Mouse (Mus musculus) heart, embryonic 11.5 days (tissue): ENCODE results near the gene Mapre1. TPM values are rescaled to one million over a fixed set of nuclear protein-coding genes. Genes with fewer than 3 reads are reported as not detected.
"Not testable (repeated sequence)": the region's sequence is repeated elsewhere in the genome, so short reads cannot be mapped to it uniquely, and the experiment has no call there.

Experiments used
- ATAC-seq: fragments of 200-750 bp; cut with Nextera tagmentation; replicated peaks from 2 replicates; pipeline ENCODE4 v1.8.0; 2017; ENCODE audit warnings: moderate library complexity; ENCODE audit not compliant: insufficient number of reproducible peaks, low FRiP score, low TSS enrichment
- H3K27ac ChIP-seq: fragments of 300-500 bp; sonication (generic); 2 replicates; pipeline ENCODE4 v1.5.1; 2014; ENCODE audit warnings: mild to moderate bottlenecking, low read depth, low read length
- H3K27me3 ChIP-seq: fragments of 300-500 bp; sonication (generic); 2 replicates; pipeline ENCODE4 v1.6.1; 2014; ENCODE audit warnings: mild to moderate bottlenecking, low read length, mixed read lengths; ENCODE audit not compliant: control insufficient read depth, insufficient read depth
- H3K36me3 ChIP-seq: fragments of 300-500 bp; sonication (generic); 2 replicates; pipeline ENCODE4 v1.6.1; 2014; ENCODE audit warnings: mild to moderate bottlenecking, low read length, moderate library complexity, mixed read lengths; ENCODE audit not compliant: control insufficient read depth, insufficient read depth
- H3K4me1 ChIP-seq: fragments of 300-500 bp; sonication (generic); 2 replicates; pipeline ENCODE4 v1.6.1; 2014; ENCODE audit warnings: low read length; ENCODE audit not compliant: control insufficient read depth, insufficient read depth
- H3K4me2 ChIP-seq: fragments of 300-500 bp; sonication (generic); 2 replicates; pipeline ENCODE4 v1.6.1; 2014; ENCODE audit warnings: mild to moderate bottlenecking, moderate library complexity
- H3K4me3 ChIP-seq: fragments of 300-500 bp; sonication (generic); 2 replicates; pipeline ENCODE4 v1.5.1; 2014; ENCODE audit warnings: low read depth, low read length
- H3K9ac ChIP-seq: fragments of 300-500 bp; sonication (generic); 2 replicates; pipeline ENCODE4 v1.6.1; 2014; ENCODE audit warnings: mild to moderate bottlenecking, low read depth, low read length, moderate library complexity
- H3K9me3 ChIP-seq: fragments of 300-500 bp; sonication (generic); replicated peaks from 2 replicates; pipeline ENCODE4 v1.6.1; 2016; ENCODE audit warnings: low read length; ENCODE audit not compliant: control insufficient read depth
- WGBS: fragments of 180-500 bp; shearing (Covaris S2); extraction: QIAGEN DNeasy Blood & Tissue Kit; methylation state at CpG from one replicate; pipeline ENCODE4 v1.1.7; 2014; ENCODE audit not compliant: insufficient replicate concordance; 5-methylcytosine and 5-hydroxymethylcytosine counted together
- polyA plus RNA-seq: library from polyadenylated mRNA; unstranded; fragments of >200 nt; fragmentation: Nextera tagmentation; extraction: Ambion mirVana; gene quantifications from 2 replicates; pipeline ENCODE4 v1.2.1, GENCODE M21; 2014

Gene Mapre1
- polyA plus RNA-seq, 1 experiment from 2014 or later = 271 TPM

DNA sequence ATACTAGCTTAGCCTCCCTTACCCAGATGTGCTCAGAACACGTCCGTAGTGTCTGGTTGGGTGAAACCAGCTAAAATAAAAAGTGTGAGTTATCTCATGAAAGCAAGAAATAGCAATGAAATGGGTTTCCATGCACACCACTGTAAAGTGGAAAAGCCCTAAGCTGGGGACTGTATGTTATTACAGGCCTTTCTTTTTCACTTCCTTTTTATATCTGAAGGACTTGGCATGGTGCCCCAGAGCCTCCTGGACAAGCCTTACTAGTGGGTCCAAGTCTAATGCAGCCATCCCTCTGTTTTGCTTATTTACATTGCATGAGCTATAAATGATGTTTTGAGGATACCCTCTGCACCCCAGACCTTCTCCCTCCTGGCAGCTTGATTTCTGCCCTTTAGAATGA is 43.6 kb downstream of the Mapre1 start:
- Histone ChIP-seq H3K36me3 (no peaks in the 10 kb centered on the region), H3K9ac (no peak overlapping the region), H3K27me3 (no peaks in the 10 kb centered on the region), H3K4me2 (no peak overlapping the region), H3K4me1 (no peaks in the 10 kb centered on the region), H3K4me3 (no peak overlapping the region), H3K27ac (no peak overlapping the region), H3K9me3 (no peaks in the 10 kb centered on the region)
- 82% methylated on average over 2 of the region's 2 CpGs for whole genome bisulfite sequencing
- no peak for ATAC-seq

- Histone ChIP-seq H3K27ac (no peak overlapping the region), H3K9me3 (no peaks in the 10 kb centered on the region), H3K36me3 (no peaks in the 10 kb centered on the region), H3K9ac (no peak overlapping the region), H3K4me1 (no peaks in the 10 kb centered on the region), H3K4me2 (no peak overlapping the region), H3K27me3 (no peaks in the 10 kb centered on the region), H3K4me3 (no peak overlapping the region)
- ATAC-seq = no peak
Observed at GRCm38 (mm10) chr2:153793366-153793765, 52.3 kb downstream of the Mapre1 start.

DNA sequence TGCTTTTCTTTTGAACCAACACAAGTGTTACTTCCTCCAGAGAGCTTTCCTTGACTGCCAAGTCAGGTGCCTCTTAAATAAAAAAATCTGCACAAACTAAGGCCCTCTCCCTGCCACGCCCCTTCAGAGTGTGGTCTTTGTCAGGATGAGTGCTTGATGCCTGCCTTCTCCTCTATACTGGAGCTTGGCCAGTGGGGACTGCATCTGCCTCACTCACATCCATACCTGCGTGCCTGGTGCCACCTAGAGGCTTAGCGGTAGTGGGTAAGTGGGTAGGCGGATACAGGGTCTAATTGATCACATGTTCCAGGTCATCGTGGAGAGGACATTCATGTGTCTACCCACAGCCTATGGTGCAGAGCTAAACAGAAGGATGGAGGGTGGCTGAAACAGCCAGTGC is 54.0 kb downstream of the Mapre1 start:
- no peak overlapping the region for H3K9ac ChIP-seq
- no peaks in the 10 kb centered on the region for H3K4me1 ChIP-seq
- H3K4me2 ChIP-seq = no peak overlapping the region
- no peak overlapping the region for H3K27ac ChIP-seq
- 52% methylated on average over 5 of the region's 5 CpGs for WGBS
- no peaks in the 10 kb centered on the region for H3K27me3 ChIP-seq
- H3K4me3 ChIP-seq = no peak overlapping the region
- H3K9me3 ChIP-seq = no peaks in the 10 kb centered on the region
- no peak for ATAC-seq
- no peaks in the 10 kb centered on the region for H3K36me3 ChIP-seq

DNA sequence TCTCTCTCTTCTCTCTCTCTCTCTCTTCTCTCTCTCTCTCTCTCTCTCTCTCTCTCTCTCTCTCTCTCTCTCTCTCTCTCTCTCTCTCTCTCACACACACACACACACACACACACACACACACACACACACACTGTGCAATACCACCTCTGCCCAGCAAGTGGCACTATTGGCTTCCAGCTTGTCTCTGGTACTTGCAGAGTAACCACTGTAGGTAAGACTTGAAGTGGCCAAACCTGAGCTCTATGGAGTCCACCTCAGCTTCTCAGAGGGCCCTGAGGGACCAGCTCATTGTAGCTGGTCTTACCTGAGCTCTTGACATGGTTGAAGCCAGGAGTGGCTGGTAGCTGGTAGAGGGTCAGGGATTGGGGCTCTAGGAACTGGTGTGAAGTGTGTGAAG is 66.4 kb downstream of the Mapre1 start:
- not testable (repeated sequence) for ATAC-seq, H3K27me3 ChIP-seq, H3K27ac ChIP-seq, H3K9ac ChIP-seq, H3K9me3 ChIP-seq, H3K4me2 ChIP-seq, H3K4me3 ChIP-seq, H3K36me3 ChIP-seq
- H3K4me1 ChIP-seq = peaks cover 28% of the 10 kb centered on the region

DNA sequence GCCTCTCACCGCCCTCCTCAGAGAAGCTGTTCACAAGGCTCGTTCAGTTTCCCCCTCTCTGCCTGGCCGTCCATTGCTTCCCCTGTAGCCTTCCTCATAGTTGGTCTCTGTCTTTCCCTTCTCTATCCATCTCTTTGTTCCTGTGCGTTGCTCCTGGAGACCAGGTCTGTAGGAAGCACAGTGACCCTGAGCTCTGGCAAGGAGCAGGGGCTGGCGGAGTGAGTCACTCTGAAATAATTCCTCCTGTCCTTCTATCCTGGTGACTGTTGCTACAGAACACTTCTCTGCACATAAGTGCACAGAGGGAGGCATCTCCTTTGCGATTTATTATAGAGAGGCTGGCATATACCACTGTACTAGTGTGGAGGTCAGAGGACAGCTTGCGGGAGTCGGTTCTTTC is 67.1 kb downstream of the Mapre1 start:
- Histone ChIP-seq H3K4me3 (no peak overlapping the region), H3K9me3 (no peaks in the 10 kb centered on the region), H3K36me3 (no peaks in the 10 kb centered on the region), H3K9ac (no peak overlapping the region), H3K27me3 (no peaks in the 10 kb centered on the region), H3K27ac (no peak overlapping the region), H3K4me2 (no peak overlapping the region), H3K4me1 (peaks cover 28% of the 10 kb centered on the region)
- no peak for ATAC-seq
- 79% methylated on average over 8 of the region's 8 CpGs for WGBS

GRCm38 (mm10) chr2:153808841-153809240 is 67.8 kb downstream of the Mapre1 start:
- Histone ChIP-seq H3K4me1 (peaks cover 28% of the 10 kb centered on the region), H3K4me3 (no peak overlapping the region), H3K4me2 (no peak overlapping the region), H3K9ac (no peak overlapping the region), H3K27me3 (no peaks in the 10 kb centered on the region), H3K36me3 (no peaks in the 10 kb centered on the region), H3K9me3 (no peaks in the 10 kb centered on the region), H3K27ac (no peak overlapping the region)
- 54% methylated on average over 6 of the region's 6 CpGs for WGBS
- ATAC-seq = no peak

GRCm38 (mm10) chr2:153809921-153810320 is 68.8 kb downstream of the Mapre1 start:
- Histone ChIP-seq H3K9me3 (no peaks in the 10 kb centered on the region), H3K36me3 (no peaks in the 10 kb centered on the region), H3K27ac (no peak overlapping the region), H3K4me3 (no peak overlapping the region), H3K9ac (no peak overlapping the region), H3K27me3 (no peaks in the 10 kb centered on the region), H3K4me2 (no peak overlapping the region), H3K4me1 (peaks cover 28% of the 10 kb centered on the region)
- ATAC-seq = no peak
- WGBS = 40% methylated on average over 3 of the region's 3 CpGs

GRCm38 (mm10) chr2:153822005-153822543 is 81.0 kb downstream of the Mapre1 start:
- H3K36me3 ChIP-seq = no peaks in the 10 kb centered on the region
- 0 out of 2 replicates have a peak, but pooled peaks cover 3% of the 10 kb centered on the region for H3K4me1 ChIP-seq
- no peak overlapping the region for H3K27ac ChIP-seq
- H3K4me3 ChIP-seq = no peak overlapping the region
- H3K9ac ChIP-seq = no peak overlapping the region
- 77% methylated on average over 2 of the region's 2 CpGs for WGBS
- no peaks in the 10 kb centered on the region; the same call in 1 of the 2 replicates for H3K27me3 ChIP-seq
- ATAC-seq = no peak
- H3K9me3 ChIP-seq = no peaks in the 10 kb centered on the region
- no peak overlapping the region for H3K4me2 ChIP-seq
